Mouse (Mus musculus) CH12.LX (cell line): ENCODE results near the gene Cds2.

ENCODE experiments used
- CTCF ChIP-seq, 2 experiments: IDR thresholded peaks in 1 of 2; conservative IDR thresholded peaks in 1 of 2; 2 replicates each; pipeline ENCODE4 v1.5.1; 2011 to 2012; ENCODE audit warnings: low read depth in 2 of 2, low read length in 2 of 2, improper control_type of control experiment in 1 of 2, inconsistent platforms in 1 of 2, mild to moderate bottlenecking in 1 of 2, moderate library complexity in 1 of 2
- JUN ChIP-seq: IDR thresholded peaks from 2 replicates; pipeline ENCODE4 v1.6.1; 2011; ENCODE audit warnings: low read depth, mild to moderate bottlenecking, low read length, improper control_type of control experiment, moderate library complexity; ENCODE audit not compliant: insufficient read depth
- POLR2AphosphoS2 ChIP-seq: IDR thresholded peaks from 2 replicates; pipeline ENCODE4 v1.6.1; 2011; ENCODE audit warnings: low read depth, low read length, improper control_type of control experiment

- no peak for TF ChIP-seq CTCF (conservative IDR thresholded peaks at IDR 0.05 in 1 of 2, IDR thresholded peaks at IDR 0.05 in 1 of 2; ENCODE audit: low read depth in 2 of 2, low read length in 2 of 2)
- TF ChIP-seq POLR2AphosphoS2, result no peak
- TF ChIP-seq JUN, result no peak
Observed at GRCm38 (mm10) chr2:132340350-132340749, 77.4 kb downstream of the Cds2 start.
